Mouse (Mus musculus) heart, adult 2 months (tissue): ENCODE results near the gene Cramp1l. TPM values are rescaled to one million over a fixed set of nuclear protein-coding genes. Genes with fewer than 3 reads are reported as not detected.

Experiments
- DNase-seq, 2 experiments: peaks; one replicate each; pipeline ENCODE4 v3.0.0; 2021
- H3K27ac ChIP-seq: fragments of 200-600 bp; 2 replicates; pipeline ENCODE4 v1.8.1; 2022
- H3K27me3 ChIP-seq: fragments of 200-500 bp; 2 replicates; pipeline ENCODE4 v1.6.1; 2012; ENCODE audit warnings: mild to moderate bottlenecking, low read length, inconsistent platforms, mixed read lengths; ENCODE audit not compliant: control insufficient read depth, insufficient read depth
- H3K36me3 ChIP-seq: fragments of 200-500 bp; 2 replicates; pipeline ENCODE4 v1.6.1; 2012; ENCODE audit warnings: low read length, inconsistent platforms; ENCODE audit not compliant: control insufficient read depth, insufficient read depth
- H3K4me1 ChIP-seq: fragments of 200-500 bp; 2 replicates; pipeline ENCODE4 v1.6.1; 2011; ENCODE audit warnings: low read length; ENCODE audit not compliant: control insufficient read depth, insufficient read depth
- H3K4me3 ChIP-seq: fragments of 200-600 bp; 2 replicates; pipeline ENCODE4 v1.8.1; 2022
- H3K79me2 ChIP-seq: fragments of 200-500 bp; replicated peaks from 2 replicates; pipeline ENCODE4 v1.6.1; 2012; ENCODE audit warnings: mild to moderate bottlenecking, inconsistent platforms, low read length, moderate library complexity, mixed read lengths; ENCODE audit not compliant: control insufficient read depth, insufficient read depth
- H3K9ac ChIP-seq: fragments of 200-500 bp; 2 replicates; pipeline ENCODE4 v1.6.1; 2012; ENCODE audit warnings: low read depth, mild to moderate bottlenecking, control low read depth, inconsistent platforms, low read length, mixed read lengths
- CTCF ChIP-seq: fragments of 200-600 bp; IDR thresholded peaks from 2 replicates; pipeline ENCODE4 v1.8.1; 2022; ENCODE audit warnings: antibody characterized with exemption, mild to moderate bottlenecking, moderate library complexity
- EP300 ChIP-seq: fragments of 200-500 bp; IDR thresholded peaks from 2 replicates; pipeline ENCODE4 v1.6.1; 2011; ENCODE audit warnings: low read depth, low read length, control low read depth; ENCODE audit not compliant: insufficient read depth
- POLR2A ChIP-seq: fragments of 200-500 bp; IDR thresholded peaks from 2 replicates; pipeline ENCODE4 v1.6.1; 2011; ENCODE audit warnings: mild to moderate bottlenecking, low read depth, low read length, control low read depth; ENCODE audit not compliant: insufficient read depth
- WGBS: fragments of 180-500 bp; shearing (Covaris S2); methylation state at CpG from one replicate; pipeline ENCODE4 v1.1.7; 2018; 5-methylcytosine and 5-hydroxymethylcytosine counted together
- intact Hi-C: fragments of 180-260 bp; cut with DNase I; formaldehyde crosslinking; loops from one replicate; pipeline ENCODE4 v1.15.1; 2025
- polyA plus RNA-seq: library from polyadenylated mRNA; depleted of rRNA; stranded (reverse); fragments of >200 nt; gene quantifications from 2 replicates; pipeline ENCODE4 v1.2.3, GENCODE M21; 2012
- total RNA-seq, 2 experiments: library from RNA; stranded (reverse); gene quantifications; 2 replicates each; pipeline ENCODE4 v1.2.3; 2021

Cramp1l gene
- total and polyA plus RNA-seq, 3 experiments = 9.4 to 9.8 (median 9.6) TPM

GRCm38 (mm10) chr17:25014841-25015570 lies 582 bp downstream of the Cramp1l start:
- under 1% methylated on average over 39 of the region's 39 CpGs for WGBS
- Histone ChIP-seq H3K4me1 (no peaks in the 10 kb centered on the region; the same call in 1 of the 2 replicates), H3K79me2 (peaks cover 14% of the 10 kb centered on the region), H3K9ac (peak overlapping the region; percentile 88), H3K4me3 (peak overlapping the region; percentile 66), H3K27ac (peak overlapping the region; percentile 89), H3K36me3 (peaks cover 18% of the 10 kb centered on the region), H3K27me3 (no peaks in the 10 kb centered on the region)
- intact Hi-C loops = loop anchor here (5.0 to 10.0 kb wide), 4 partner anchors 47 to 270 kb away; partner anchors contain the start of genes BC003965 and Ube2i
- peak in 1 of 2 experiments; percentile 60 for DNase-seq
- TF ChIP-seq EP300 (no peak), POLR2A (no peak), CTCF (no peak)

- peak overlapping the region; percentile 98 for H3K9ac ChIP-seq
- peak overlapping the region; percentile 89 for H3K27ac ChIP-seq
- WGBS = under 1% methylated on average over 81 of the region's 81 CpGs
- intact Hi-C loops = loop anchor here (10.0 kb wide), 1 partner anchor 269 kb away; no protein-coding TSS in a partner anchor
- TF ChIP-seq POLR2A (0 out of 2 replicates have a peak, but pooled peaks have one; percentile 16), EP300 (no peak), CTCF (0 out of 2 replicates have a peak, but pooled peaks have one; percentile 10)
- no peaks in the 10 kb centered on the region; the same call in 1 of the 2 replicates for H3K4me1 ChIP-seq
- DNase-seq = peak; percentile 48 to 60
- H3K79me2 ChIP-seq = peaks cover 19% of the 10 kb centered on the region
- peaks cover 21% of the 10 kb centered on the region for H3K36me3 ChIP-seq
- H3K4me3 ChIP-seq = peak overlapping the region; percentile 66
- no peaks in the 10 kb centered on the region for H3K27me3 ChIP-seq
Measured at GRCm38 (mm10) chr17:25013606-25014501, 1.7 kb downstream of the Cramp1l start.

- Histone ChIP-seq H3K36me3 (peaks cover 13% of the 10 kb centered on the region), H3K4me1 (no peaks in the 10 kb centered on the region; the same call in 1 of the 2 replicates), H3K4me3 (no peak overlapping the region), H3K27me3 (no peaks in the 10 kb centered on the region), H3K9ac (no peak overlapping the region), H3K27ac (no peak overlapping the region), H3K79me2 (peaks cover 10% of the 10 kb centered on the region)
- TF ChIP-seq POLR2A = no peak
- TF ChIP-seq CTCF = no peak
- TF ChIP-seq EP300 = no peak
- DNase-seq = no peak
- intact Hi-C loops = no loop called here
Measured at GRCm38 (mm10) chr17:25007480-25007879, 8.1 kb downstream of the Cramp1l start.

GRCm38 (mm10) chr17:25005102-25005501 lies 10.5 kb downstream of the Cramp1l start:
- no peak for DNase-seq
- intact Hi-C loops = no loop called here
- Histone ChIP-seq H3K4me3 (no peak overlapping the region), H3K27ac (no peak overlapping the region), H3K36me3 (peaks cover 6% of the 10 kb centered on the region), H3K9ac (no peak overlapping the region), H3K79me2 (peaks cover 6% of the 10 kb centered on the region; the same call in 1 of the 2 replicates), H3K27me3 (no peaks in the 10 kb centered on the region), H3K4me1 (no peaks in the 10 kb centered on the region; the same call in 1 of the 2 replicates)
- 95% methylated on average over 3 of the region's 3 CpGs for WGBS
- TF ChIP-seq POLR2A (no peak), CTCF (peak; percentile 55)

- H3K4me1 ChIP-seq = no peaks in the 10 kb centered on the region; the same call in 1 of the 2 replicates
- H3K27ac ChIP-seq = no peak overlapping the region
- H3K36me3 ChIP-seq = peaks cover 25% of the 10 kb centered on the region
- H3K4me3 ChIP-seq = no peak overlapping the region
- intact Hi-C loops = no loop called here
- no peak overlapping the region for H3K9ac ChIP-seq
- no peaks in the 10 kb centered on the region for H3K27me3 ChIP-seq
- WGBS = 87% methylated on average over 6 of the region's 6 CpGs
- peaks cover 1% of the 10 kb centered on the region; the same call in 1 of the 2 replicates for H3K79me2 ChIP-seq
- no peak for DNase-seq
- TF ChIP-seq CTCF (no peak), EP300 (no peak), POLR2A (no peak)
Measured at GRCm38 (mm10) chr17:24994721-24995120, 20.9 kb downstream of the Cramp1l start.
